Mouse (Mus musculus) lung, adult 2 months (tissue): ENCODE measurements around the gene Mpnd.

Source experiments
- CTCF ChIP-seq: fragments of 200-500 bp; IDR thresholded peaks from 2 replicates; pipeline ENCODE4 v1.5.1; 2011; ENCODE audit warnings: mild to moderate bottlenecking, low read length, control low read depth; ENCODE audit not compliant: insufficient read depth
- POLR2A ChIP-seq: fragments of 200-500 bp; IDR thresholded peaks from 2 replicates; pipeline ENCODE4 v1.6.1; 2011; ENCODE audit warnings: low read depth, mild to moderate bottlenecking, control low read depth, low read length, borderline replicate concordance; ENCODE audit errors: extremely low read depth

DNA sequence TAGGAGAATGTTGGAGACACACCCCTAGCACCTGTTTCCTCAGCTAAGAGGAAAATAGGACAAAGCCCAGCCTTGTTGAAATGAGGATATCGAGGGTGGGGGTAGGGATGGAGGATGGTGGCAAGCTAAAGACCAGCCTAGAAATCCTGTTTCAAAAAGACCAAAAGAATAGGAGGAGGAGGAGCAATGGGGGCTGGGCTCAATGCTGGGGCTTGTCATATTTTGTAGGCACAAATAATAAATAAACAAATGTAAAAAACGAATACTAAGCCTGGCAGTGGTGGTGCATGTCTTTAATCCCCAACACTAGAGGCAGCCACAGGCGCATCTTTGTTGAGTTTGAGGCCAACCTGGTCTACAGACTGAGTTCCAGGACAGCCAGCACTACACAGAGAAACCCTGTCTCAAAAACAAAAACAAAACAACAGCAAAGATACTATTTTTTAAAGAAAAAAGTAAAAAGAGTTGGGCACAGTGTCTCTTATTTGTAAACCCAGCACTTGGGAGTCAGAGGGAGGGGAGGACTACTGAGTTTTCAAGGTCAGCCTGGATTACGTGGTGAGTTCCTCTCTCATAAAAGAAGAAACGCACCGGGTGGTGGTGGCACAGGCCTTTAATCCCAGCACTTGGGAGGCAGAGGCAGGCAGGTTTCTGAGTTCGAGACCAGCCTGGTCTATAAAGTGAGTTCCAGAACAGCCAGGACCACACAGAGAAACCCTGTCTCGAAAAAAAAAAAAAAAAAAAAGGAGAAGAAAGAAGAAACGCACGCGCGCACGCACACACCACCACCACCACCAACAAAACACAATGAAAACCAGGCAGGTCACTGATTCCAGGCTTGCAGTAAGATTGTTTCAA is 47.6 kb upstream of the Mpnd start:
- TF ChIP-seq CTCF (no peak), POLR2A (no peak)
